Mouse (Mus musculus) C2C12 (cell line): ENCODE results near the gene Akap13. TPM values are rescaled to one million over a fixed set of nuclear protein-coding genes. Genes with fewer than 3 reads are reported as not detected.

Experiments
- H3K27me3 ChIP-seq: one replicate; pipeline ENCODE4 v1.6.1; 2011; ENCODE audit not compliant: control insufficient read depth, insufficient read depth, insufficient read length
- H3K36me3 ChIP-seq: one replicate; pipeline ENCODE4 v1.6.1; 2011; ENCODE audit not compliant: control insufficient read depth, insufficient read depth
- H3K4me3 ChIP-seq: one replicate; pipeline ENCODE4 v1.5.1; 2011; ENCODE audit warnings: mild to moderate bottlenecking, control low read depth; ENCODE audit not compliant: poor library complexity, insufficient read depth, severe bottlenecking
- H3K79me2 ChIP-seq: one replicate; pipeline ENCODE4 v1.6.1; 2011; ENCODE audit not compliant: control insufficient read depth, insufficient read depth
- H3K79me3 ChIP-seq: one replicate; pipeline ENCODE4 v1.6.1; 2011; ENCODE audit warnings: low read depth, control low read depth
- H3ac ChIP-seq: one replicate; pipeline ENCODE3; 2011; ENCODE audit warnings: low read depth; ENCODE audit not compliant: control insufficient read depth, insufficient read length
- CEBPB ChIP-seq: IDR thresholded peaks from one replicate; pipeline ENCODE4 v1.6.1; 2011; ENCODE audit warnings: low read depth, mild to moderate bottlenecking, control low read depth, moderate library complexity
- CTCF ChIP-seq: IDR thresholded peaks from one replicate; pipeline ENCODE4 v1.5.1; 2011; ENCODE audit not compliant: control insufficient read depth, insufficient read depth, insufficient read length
- FOSL1 ChIP-seq: IDR thresholded peaks from one replicate; pipeline ENCODE4 v1.8.0; 2011; ENCODE audit warnings: mild to moderate bottlenecking, low read length; ENCODE audit not compliant: poor library complexity, insufficient read depth, severe bottlenecking
- MAX ChIP-seq: IDR thresholded peaks from one replicate; pipeline ENCODE4 v1.6.1; 2011; ENCODE audit warnings: mild to moderate bottlenecking, control low read depth
- MYOD1 ChIP-seq: IDR thresholded peaks from one replicate; pipeline ENCODE4 v1.6.1; 2011; ENCODE audit warnings: low read depth; ENCODE audit not compliant: control insufficient read depth, insufficient read length
- MYOG ChIP-seq: IDR thresholded peaks from one replicate; pipeline ENCODE4 v1.6.1; 2011; ENCODE audit not compliant: control insufficient read depth, insufficient read length; ENCODE audit errors: extremely low read depth
- USF1 ChIP-seq: IDR thresholded peaks from one replicate; pipeline ENCODE4 v1.6.1; 2011; ENCODE audit warnings: low read depth, mild to moderate bottlenecking, control low read depth, moderate library complexity
- polyA plus RNA-seq: library from polyadenylated mRNA; unstranded; fragments of >200 nt; fragmentation: generic; extraction: Trizol; gene quantifications from one replicate; pipeline ENCODE4 v1.2.1, GENCODE M21; 2012; ENCODE audit warnings: missing spikeins

Akap13 gene
- polyA plus RNA-seq, 1 experiment = 11.1 TPM

- no peak for TF ChIP-seq CEBPB
- TF ChIP-seq MYOG = no peak
- no peak for TF ChIP-seq FOSL1
- no peak for TF ChIP-seq USF1
- no peak for TF ChIP-seq CTCF
- TF ChIP-seq MAX = no peak
- TF ChIP-seq MYOD1 = no peak
- Histone ChIP-seq H3K79me2 (no peaks in the 10 kb centered on the region), H3K27me3 (no peaks in the 10 kb centered on the region), H3K36me3 (peaks cover 23% of the 10 kb centered on the region), H3ac (no peak overlapping the region), H3K79me3 (no peaks in the 10 kb centered on the region), H3K4me3 (no peak overlapping the region)
Measured at GRCm38 (mm10) chr7:75750581-75750980, 295.2 kb downstream of the Akap13 start.

DNA sequence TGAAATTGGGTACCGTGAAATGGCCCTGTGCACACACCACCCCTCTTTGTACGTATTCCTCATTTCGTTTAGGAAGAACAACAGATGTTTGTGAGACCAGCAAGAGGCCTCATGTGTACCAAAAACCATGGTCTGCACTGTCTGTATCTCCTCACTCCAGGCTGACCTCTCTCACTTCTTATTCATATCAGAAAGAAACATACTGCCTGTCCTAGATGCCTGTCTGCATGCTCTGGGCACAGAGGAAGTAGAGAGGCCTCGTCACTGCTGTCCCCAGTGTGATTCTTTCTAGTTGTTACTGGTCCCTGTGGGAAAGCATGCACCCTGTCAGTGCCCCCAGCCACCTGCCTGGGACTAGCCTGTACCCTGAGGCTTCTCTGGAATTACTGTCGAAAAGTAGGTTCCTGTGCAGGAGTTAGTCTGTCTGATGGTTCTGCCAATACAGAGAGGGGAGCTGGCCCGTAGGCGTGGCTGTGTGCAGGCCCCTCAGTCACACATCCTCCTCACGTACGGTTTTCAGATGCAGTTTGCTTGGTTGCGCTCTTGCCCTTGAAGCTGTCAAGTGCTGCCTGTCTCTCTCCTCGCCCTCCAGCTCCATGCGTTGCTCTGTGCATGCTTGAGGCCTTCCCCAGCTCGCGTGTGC lies 295.9 kb downstream of the Akap13 start:
- Histone ChIP-seq H3K4me3 (no peak overlapping the region), H3ac (no peak overlapping the region), H3K27me3 (no peaks in the 10 kb centered on the region), H3K36me3 (peaks cover 23% of the 10 kb centered on the region), H3K79me3 (no peaks in the 10 kb centered on the region), H3K79me2 (no peaks in the 10 kb centered on the region)
- TF ChIP-seq MYOG = no peak
- TF ChIP-seq CTCF = no peak
- TF ChIP-seq FOSL1 = no peak
- TF ChIP-seq USF1 = no peak
- TF ChIP-seq CEBPB = no peak
- no peak for TF ChIP-seq MYOD1
- TF ChIP-seq MAX = no peak

GRCm38 (mm10) chr7:75752442-75753191 lies 297.3 kb downstream of the Akap13 start:
- Histone ChIP-seq H3K4me3 (no peak overlapping the region), H3K79me2 (no peaks in the 10 kb centered on the region), H3ac (no peak overlapping the region), H3K27me3 (no peaks in the 10 kb centered on the region), H3K79me3 (no peaks in the 10 kb centered on the region), H3K36me3 (peaks cover 23% of the 10 kb centered on the region)
- no peak for TF ChIP-seq CTCF
- no peak for TF ChIP-seq USF1
- TF ChIP-seq MYOD1 = no peak
- no peak for TF ChIP-seq CEBPB
- TF ChIP-seq MAX = no peak
- TF ChIP-seq MYOG = no peak
- TF ChIP-seq FOSL1 = no peak

DNA sequence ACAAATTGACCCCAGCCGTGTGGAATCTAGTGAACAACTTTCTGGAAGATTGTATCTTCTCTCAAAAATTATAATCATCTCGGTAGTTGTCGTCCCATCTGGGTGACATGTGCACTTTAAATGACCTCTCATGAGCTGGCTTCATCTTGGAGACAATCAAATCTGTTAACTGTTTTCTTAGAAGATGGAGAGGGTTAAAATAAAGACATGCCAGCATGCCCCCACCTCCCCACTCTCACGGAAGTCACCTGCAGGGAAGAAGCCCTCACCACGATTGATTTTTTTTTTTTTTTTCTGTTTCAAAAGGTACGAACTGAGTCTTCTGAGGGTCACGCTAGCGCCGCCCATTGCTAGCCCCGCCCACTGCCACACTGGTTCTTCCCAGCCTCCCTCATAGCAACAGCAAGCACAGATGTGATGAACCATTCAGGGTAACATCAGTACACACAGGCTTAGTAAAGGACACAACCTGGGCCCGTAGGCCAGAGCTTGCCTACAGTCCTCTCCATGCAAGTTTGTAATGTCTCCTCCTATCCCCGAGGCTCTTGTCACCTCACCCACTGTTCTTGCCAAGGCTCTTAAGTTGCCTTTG lies 298.0 kb downstream of the Akap13 start:
- peaks cover 16% of the 10 kb centered on the region for H3K36me3 ChIP-seq
- H3K27me3 ChIP-seq = no peaks in the 10 kb centered on the region
- H3K4me3 ChIP-seq = no peak overlapping the region
- H3K79me3 ChIP-seq = no peaks in the 10 kb centered on the region
- TF ChIP-seq USF1 (no peak), MYOG (no peak), MYOD1 (no peak), CTCF (no peak), CEBPB (no peak), FOSL1 (no peak), MAX (no peak)
- H3K79me2 ChIP-seq = no peaks in the 10 kb centered on the region
- H3ac ChIP-seq = no peak overlapping the region

DNA sequence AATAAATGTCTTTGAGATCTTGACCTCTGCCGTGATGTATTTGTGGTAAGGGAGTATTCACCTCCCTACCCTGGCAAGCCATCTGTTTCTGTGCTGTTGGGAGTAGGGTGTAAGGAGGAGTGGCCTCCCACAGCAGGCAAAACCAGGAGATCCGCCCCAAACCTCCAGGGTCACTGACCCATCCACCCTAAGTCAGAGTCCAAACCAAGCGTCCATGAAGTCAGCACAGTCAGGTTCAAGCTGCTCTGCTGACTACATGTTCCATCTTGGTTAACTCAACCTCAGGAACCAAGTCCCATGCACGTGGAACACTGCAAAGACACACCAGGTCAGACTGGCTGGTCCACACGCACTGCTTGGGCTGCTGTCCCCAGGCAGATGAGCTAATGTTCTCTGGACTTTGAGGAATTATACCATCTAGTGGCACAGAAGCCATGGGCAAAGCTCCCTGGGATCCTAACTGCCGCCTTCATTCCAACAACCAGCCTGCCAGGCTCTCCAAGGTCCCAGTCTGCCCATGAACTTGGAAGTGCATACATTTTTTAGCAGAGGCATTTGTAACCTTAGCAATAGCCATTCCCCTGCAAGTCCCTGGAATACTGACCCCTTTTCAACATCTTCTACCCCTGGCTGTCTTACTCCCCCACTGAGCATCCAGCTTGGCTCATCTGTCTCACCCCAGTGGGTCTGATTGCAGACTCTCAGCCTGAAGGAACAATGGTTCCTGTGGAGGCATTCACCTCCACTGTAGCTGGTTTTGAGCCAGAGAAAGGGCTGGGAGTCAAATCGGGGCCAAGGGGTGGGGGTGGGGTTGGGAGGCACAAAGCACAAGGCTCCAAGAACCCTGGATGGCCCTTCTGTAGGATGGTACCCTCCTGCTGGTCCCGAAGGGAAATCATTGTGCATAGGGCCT lies 299.5 kb downstream of the Akap13 start:
- Histone ChIP-seq H3K79me2 (no peaks in the 10 kb centered on the region), H3K27me3 (no peaks in the 10 kb centered on the region), H3K79me3 (no peaks in the 10 kb centered on the region), H3K4me3 (no peak overlapping the region), H3ac (no peak overlapping the region), H3K36me3 (peaks cover 5% of the 10 kb centered on the region)
- no peak for TF ChIP-seq CEBPB
- no peak for TF ChIP-seq USF1
- TF ChIP-seq MYOD1 = no peak
- TF ChIP-seq MAX = no peak
- no peak for TF ChIP-seq FOSL1
- no peak for TF ChIP-seq MYOG
- TF ChIP-seq CTCF = no peak
